Mouse (Mus musculus) mesoderm, embryonic 11.5 days (tissue): ENCODE results near the gene Ppm1d.

Experiments used
- DNase-seq: peaks from one replicate; pipeline ENCODE4 v3.0.0-alpha.2; 2012; ENCODE audit warnings: low read depth, low spot score

Ppm1d gene

GRCm38 (mm10) chr11:85310713-85311574 lies at the start of gene Ppm1d:
Gene Ppm1d (plus strand): TSS chr11:85311244.
- DNase-seq, result peak; percentile 100

- DNase-seq, result no peak
Measured at GRCm38 (mm10) chr11:85264635-85265034, 46.4 kb upstream of the Ppm1d start.

- no peak for DNase-seq
Measured at GRCm38 (mm10) chr11:85267393-85267792, 43.7 kb upstream of the Ppm1d start.

GRCm38 (mm10) chr11:85270631-85271030 lies 40.4 kb upstream of the Ppm1d start:
- peak; percentile 67 for DNase-seq

GRCm38 (mm10) chr11:85273299-85273698 lies 37.7 kb upstream of the Ppm1d start:
- no peak for DNase-seq

GRCm38 (mm10) chr11:85275151-85275550 lies 35.9 kb upstream of the Ppm1d start:
- DNase-seq, result no peak

- no peak for DNase-seq
Measured at GRCm38 (mm10) chr11:85277609-85278008, 33.4 kb upstream of the Ppm1d start.

- DNase-seq, result no peak
Measured at GRCm38 (mm10) chr11:85278175-85278574, 32.9 kb upstream of the Ppm1d start.

GRCm38 (mm10) chr11:85281219-85281878 lies 29.7 kb upstream of the Ppm1d start:
- DNase-seq, result no peak

GRCm38 (mm10) chr11:85297953-85298352 lies 13.1 kb upstream of the Ppm1d start:
- no peak for DNase-seq

GRCm38 (mm10) chr11:85299880-85300279 lies 11.2 kb upstream of the Ppm1d start:
- no peak for DNase-seq

GRCm38 (mm10) chr11:85301161-85301560 lies 9.9 kb upstream of the Ppm1d start:
- DNase-seq, result no peak

GRCm38 (mm10) chr11:85301836-85302235 lies 9.2 kb upstream of the Ppm1d start:
- no peak for DNase-seq

- DNase-seq, result no peak
Measured at GRCm38 (mm10) chr11:85306577-85307260, 4.3 kb upstream of the Ppm1d start.

- DNase-seq, result no peak
Measured at GRCm38 (mm10) chr11:85308799-85309198, 2.2 kb upstream of the Ppm1d start.

- no peak for DNase-seq
Measured at GRCm38 (mm10) chr11:85310407-85310712, 684 bp upstream of the Ppm1d start.

- peak; percentile 54 for DNase-seq
Measured at GRCm38 (mm10) chr11:85311645-85312490, 824 bp downstream of the Ppm1d start.

GRCm38 (mm10) chr11:85312818-85313217 lies 1.8 kb downstream of the Ppm1d start:
- peak; percentile 81 for DNase-seq

- no peak for DNase-seq
Measured at GRCm38 (mm10) chr11:85313361-85313760, 2.3 kb downstream of the Ppm1d start.

GRCm38 (mm10) chr11:85323567-85324330 lies 12.7 kb downstream of the Ppm1d start:
- DNase-seq, result no peak

GRCm38 (mm10) chr11:85328717-85329116 lies 17.7 kb downstream of the Ppm1d start:
- DNase-seq, result no peak
